Mouse (Mus musculus): Measurements from ENCODE around the gene Cpm.
"Not testable (repeated sequence)": the region's sequence is repeated elsewhere in the genome, so short reads cannot be mapped to it uniquely, and the experiment has no call there.

Gene Cpm

DNA sequence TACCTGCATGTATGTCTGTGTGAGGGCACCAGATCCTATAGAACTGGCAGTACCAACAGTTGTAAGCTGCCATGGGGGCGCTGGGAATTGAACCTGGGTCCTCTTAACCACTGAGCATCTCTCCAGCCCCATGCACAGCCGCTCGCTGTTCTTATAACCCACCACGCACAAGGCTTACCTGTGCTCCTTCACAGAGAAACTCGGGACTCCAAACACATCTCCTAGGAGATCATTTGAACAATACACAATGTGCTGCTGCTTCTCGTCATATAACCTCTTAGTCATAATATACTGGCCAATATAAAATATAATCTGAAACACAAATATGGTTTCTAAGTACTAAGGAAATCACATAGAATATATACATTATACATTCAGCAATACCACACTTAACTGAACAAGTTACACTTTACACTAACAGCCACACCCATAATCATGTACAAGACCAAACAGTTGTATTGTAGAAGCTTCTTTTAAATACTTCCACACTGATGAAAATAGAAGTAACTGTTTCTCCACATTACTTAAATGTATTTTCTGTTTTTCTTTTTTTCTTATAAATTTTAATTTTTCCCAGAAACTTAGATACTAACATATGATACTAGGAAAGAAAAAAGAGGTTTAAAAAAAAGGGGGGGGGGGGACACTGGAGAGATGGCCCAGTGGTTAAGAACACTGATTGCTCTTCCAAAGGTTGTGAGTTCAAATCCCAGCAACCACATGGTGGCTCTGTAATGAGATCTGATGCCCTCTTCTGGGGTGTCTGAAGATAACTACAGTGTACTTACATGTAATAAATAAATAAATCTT, 72.9 kb downstream of the Cpm start:
- DNase-seq (ENCODE audit: low spot score in 2 of 2): no peak

DNA sequence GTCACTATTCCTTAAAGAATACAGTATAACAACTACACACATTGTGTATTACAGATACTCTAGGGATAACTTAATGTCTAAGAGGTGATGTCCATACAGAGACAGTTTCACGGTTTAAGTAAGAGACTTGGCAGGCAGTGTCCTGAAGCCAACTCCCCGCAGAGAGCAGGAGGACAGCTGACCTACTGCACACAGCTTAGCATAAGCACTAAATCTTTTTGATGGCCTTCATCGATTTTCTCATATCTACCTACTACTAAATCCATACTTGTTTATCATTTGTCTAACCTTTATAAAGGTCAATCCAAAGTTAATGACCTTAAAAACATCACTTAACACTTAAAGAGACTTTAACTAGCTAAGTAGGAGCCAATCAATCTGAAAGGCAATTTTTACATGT, 74.2 kb downstream of the Cpm start:
- DNase-seq (ENCODE audit: low spot score in 2 of 2): no peak

DNA sequence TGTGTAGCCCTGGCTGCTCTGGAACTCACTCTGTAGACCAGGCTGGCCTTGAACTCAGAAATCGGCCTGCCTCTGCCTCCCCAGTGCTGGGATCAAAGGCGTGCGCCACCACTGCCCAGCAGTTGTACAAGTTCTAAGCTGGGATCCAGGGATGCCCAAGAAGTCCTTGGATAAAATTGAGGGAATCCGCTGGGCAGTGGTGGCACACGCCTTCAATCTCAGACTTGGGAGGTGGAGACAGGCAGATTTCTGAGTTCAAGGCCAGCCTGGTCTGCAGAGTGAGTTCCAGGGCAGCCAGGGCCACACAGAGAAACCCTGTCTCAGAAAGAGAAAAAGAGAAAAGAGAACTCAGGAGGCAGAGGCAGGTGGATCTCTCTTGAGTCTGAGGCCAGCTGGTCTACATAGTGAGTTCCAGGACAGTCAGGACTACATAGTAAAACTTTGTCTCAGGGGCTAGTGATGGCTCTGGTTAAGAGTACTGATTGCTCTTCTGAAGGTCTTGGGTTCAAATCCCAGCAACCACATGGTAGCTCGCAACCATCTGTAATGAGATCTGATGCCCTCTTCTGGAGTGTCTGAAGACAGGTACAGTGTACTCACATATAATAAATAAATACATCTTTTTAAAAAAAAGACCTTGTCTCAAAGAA, 75.1 kb downstream of the Cpm start:
- DNase-seq (ENCODE audit: low spot score in 2 of 2): not testable (repeated sequence)

- DNase-seq (ENCODE audit: low spot score in 2 of 2): no peak
These were observed 75.7 kb downstream of the Cpm start for GRCm38 (mm10) chr10:117704964-117705335.

DNA sequence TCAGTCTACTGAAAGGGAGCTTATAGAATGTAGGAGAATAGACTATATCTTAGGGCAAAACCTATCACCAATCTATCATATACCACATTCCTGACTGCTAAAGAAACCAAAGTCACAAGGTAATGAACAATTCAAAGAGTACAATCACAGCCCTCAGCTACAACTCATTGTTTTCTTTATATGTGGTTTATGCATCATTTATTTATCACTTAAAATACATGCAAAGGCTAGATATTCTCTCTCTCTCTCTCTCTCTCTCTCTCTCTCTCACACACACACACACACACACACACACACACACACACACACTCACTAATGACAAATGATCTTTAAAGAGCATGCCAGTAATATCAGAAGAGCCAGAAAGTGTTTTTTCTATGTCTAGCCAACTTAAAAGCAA, 76.5 kb downstream of the Cpm start:
- DNase-seq (ENCODE audit: low spot score in 2 of 2): no peak

GRCm38 (mm10) chr10:117706440-117706839, 77.1 kb downstream of the Cpm start:
- no peak for DNase-seq (ENCODE audit: low spot score in 2 of 2)

DNA sequence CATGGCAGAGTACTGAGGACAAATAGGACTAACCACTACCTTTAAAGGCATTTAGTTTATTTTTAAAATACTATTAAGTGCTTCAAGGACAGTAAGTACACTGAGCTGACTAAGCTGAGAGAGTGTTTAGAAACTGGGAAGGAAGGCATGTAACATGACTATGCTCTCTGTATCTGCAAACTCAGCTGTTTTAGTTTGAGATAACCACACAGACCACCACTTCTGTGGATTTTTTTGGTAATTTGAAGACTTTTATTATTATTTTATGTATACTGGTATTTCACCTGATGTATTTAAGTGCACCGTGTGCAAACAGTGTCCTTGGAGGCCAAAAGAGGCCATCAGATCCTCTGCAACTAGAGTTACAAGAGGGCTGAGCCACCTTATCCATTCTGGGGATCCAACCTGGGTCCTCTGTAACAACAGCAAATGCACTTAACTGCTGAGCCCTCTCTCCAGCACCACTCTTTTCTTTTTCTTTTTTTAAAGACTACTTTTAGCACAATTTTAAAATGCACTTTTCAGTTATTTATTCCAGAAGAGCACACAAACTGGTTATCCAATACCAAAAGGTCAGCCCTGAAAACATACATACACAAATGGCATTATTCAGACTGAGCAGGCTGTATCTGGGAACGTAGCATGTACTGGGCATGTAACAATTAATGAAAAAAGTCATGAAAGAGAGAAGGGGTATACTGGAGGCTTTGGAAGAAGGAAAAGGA, 78.0 kb downstream of the Cpm start:
- no peak for DNase-seq (ENCODE audit: low spot score in 2 of 2)

GRCm38 (mm10) chr10:117708376-117708775, 79.1 kb downstream of the Cpm start:
- no peak for DNase-seq (ENCODE audit: low spot score in 2 of 2)

- no peak for DNase-seq (ENCODE audit: low spot score in 2 of 2)
These were observed 79.6 kb downstream of the Cpm start for GRCm38 (mm10) chr10:117708856-117709255.

DNA sequence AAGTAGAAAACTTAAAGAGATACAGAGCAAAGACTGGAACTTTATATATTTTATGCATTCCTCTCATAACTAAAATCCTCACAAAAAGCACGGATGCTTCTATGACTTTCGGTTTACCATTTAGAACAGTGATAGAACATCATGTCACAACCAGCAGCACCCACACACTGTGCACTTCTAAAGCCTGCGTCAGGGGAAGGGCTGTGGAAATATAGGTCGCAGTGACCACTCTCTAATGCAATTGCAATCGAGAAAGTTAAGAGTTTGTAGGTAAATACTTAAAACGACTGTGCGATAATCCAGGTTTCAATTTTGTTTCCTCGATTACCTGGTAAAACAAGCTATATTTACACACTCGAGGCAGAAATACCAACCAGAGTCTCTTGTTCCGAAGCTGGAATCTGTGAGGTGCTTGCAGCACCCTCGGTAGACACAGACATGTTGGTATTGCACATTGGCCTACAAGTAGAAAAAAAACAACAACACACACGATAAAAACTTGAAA, 80.1 kb downstream of the Cpm start:
- no peak for DNase-seq (ENCODE audit: low spot score in 2 of 2)

DNA sequence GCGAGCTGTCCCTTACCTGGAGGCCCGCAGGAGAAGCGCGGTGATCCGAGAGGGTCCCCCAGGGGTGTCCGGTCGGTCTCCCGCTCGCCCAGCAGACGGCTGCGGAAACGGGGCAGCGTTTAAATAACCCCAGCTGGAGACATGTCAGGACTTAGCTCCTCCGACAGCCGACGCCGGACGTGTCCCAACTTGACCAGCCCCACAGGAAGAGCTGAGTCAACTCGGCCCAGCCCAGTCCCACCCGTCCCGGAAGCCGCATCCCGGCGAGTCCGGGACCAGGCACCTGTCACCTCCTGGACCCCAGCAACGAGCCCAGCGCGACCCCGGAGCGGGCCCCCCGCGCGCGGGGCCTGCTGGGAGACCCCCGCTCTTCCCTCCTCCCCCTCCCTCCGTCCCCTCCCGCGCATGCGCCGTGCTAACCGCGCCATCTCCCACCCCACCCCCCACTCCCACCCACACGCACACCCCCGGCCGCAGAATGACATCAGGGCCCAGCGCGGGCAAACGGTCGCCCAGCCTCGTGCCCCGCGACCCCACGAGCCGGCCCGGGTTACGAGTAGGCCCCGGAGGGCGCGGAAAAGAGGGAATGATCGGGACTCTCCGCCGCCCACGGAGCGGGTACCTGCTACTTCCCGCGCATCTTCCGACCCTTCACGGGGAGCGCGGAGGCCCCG, 80.8 kb downstream of the Cpm start:
- DNase-seq (ENCODE audit: low spot score in 2 of 2): peak; percentile 85 to 86

DNA sequence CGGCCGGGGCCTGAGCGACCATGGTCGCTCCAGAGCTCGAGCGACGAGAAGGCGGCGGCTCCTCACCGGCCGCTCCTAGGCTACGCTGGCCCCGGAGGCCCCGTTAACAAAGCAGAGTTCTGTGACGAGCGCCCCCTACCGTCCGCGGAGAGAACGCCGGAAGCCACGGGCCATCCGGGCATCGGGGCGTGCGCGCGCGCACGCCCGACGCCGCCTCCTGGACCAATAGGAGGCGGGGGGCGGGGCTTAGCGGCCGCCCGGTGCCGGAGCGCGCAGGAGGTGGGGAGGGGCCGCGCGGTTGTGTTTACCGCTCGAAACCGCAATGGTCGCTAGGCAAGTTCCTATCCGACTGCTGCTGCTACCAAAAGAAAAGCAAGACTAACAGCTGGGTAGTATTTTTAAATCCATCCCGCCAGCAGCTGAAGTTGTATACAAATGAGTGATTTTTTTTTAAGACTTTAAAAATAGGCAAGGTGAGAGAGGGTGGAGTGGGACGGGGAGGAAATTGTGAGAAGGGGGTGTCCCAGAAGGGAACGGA, 81.4 kb downstream of the Cpm start, which contains the start of gene Mdm2:
Gene Mdm2, minus strand, starts transcription at position 155 of the 538 bp plus-strand sequence.
- DNase-seq (ENCODE audit: low spot score in 2 of 2): peak; percentile 90 to 94

DNA sequence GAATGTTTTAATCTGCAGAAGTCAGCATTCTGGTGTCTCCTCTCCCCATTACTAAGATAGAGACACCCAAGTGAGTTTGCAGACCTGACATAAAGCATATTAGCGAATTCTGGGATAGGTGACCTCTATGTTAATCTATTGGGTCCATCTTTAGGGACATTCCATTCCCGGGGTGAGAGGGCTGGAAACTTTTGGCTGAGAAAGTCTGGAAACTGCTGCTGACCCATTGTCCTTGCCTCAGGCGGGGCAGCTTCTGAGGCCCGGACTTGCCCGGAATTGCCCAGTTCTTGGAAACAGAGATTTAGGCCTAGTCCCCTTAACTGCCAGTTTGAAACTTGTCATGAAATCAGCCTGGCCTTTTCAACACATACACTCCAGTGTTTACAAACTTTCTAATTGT, 82.1 kb downstream of the Cpm start:
- DNase-seq (ENCODE audit: low spot score in 2 of 2): no peak

DNA sequence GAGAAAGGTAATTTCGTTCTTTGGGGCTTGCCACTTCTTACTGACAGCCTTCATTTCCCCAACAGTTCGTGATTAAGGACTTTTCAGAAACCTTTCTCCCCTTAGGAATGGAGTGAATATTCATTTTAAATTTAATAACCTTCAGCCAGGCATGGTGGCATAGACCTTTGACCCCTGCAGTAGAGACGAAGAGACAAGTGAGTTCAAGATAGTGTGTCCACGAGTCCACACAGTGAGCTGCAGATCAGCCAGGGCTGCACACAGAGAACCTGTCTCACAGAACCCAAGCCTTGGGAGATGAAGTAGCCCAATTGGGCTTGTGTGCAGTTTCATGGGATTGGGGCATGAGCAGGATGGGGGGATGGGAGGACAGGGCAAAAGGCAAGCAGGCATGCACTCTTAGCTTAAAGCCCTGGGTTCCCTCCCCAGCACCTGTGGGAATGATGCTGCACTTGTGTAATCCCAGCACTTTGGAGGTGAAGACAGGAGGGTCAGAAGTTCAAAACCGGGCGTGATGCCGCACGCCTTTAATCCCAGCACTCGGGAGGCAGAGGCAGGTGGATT, 83.0 kb downstream of the Cpm start:
- DNase-seq (ENCODE audit: low spot score in 2 of 2): no peak

GRCm38 (mm10) chr10:117712871-117713270, 83.6 kb downstream of the Cpm start:
- no peak for DNase-seq (ENCODE audit: low spot score in 2 of 2)

- DNase-seq (ENCODE audit: low spot score in 2 of 2): no peak
These were observed 84.2 kb downstream of the Cpm start for GRCm38 (mm10) chr10:117713466-117713865.

DNA sequence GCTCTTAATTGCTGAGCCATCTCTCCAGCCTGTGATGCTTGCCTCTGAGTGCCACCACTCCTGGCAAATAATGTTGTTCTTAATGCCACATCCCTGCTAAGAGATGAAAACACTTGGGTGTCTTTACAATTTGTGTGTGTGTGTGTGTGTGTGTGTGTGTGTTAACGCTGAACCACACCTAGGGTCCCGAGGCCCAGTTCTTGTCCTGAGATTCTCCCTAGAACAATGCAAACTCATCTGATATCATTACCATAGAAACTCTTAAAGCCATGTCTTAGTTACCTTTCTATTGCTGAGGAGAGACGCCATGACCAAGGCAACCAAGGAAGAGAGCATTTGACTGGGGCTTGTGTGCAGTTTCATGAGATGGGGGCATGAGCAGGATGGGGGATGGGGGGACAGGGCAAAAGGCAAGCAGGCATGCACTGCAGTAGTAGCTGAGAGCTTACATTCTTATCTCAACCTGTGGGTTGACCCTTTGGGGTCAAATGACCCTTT, 84.8 kb downstream of the Cpm start:
- no peak for DNase-seq (ENCODE audit: low spot score in 2 of 2)

GRCm38 (mm10) chr10:117714928-117715500, 85.7 kb downstream of the Cpm start:
- DNase-seq (ENCODE audit: low spot score in 2 of 2): no peak

GRCm38 (mm10) chr10:117715654-117716053, 86.4 kb downstream of the Cpm start:
- DNase-seq (ENCODE audit: low spot score in 2 of 2): not testable (repeated sequence)

GRCm38 (mm10) chr10:117716686-117717085, 87.4 kb downstream of the Cpm start:
- no peak for DNase-seq (ENCODE audit: low spot score in 2 of 2)

- DNase-seq (ENCODE audit: low spot score in 2 of 2): peak; percentile 52 to 63
These were observed 88.3 kb downstream of the Cpm start for GRCm38 (mm10) chr10:117717583-117717982.
